Mouse (Mus musculus) heart, embryonic 16.5 days (tissue): ENCODE results near the gene Vps26a. TPM values are rescaled to one million over a fixed set of nuclear protein-coding genes. Genes with fewer than 3 reads are reported as not detected.
"Not testable (repeated sequence)": the region's sequence is repeated elsewhere in the genome, so short reads cannot be mapped to it uniquely, and the experiment has no call there.

ENCODE experiments used
- ATAC-seq: fragments of 200-750 bp; cut with Nextera tagmentation; replicated peaks from 2 replicates; pipeline ENCODE4 v1.8.0; 2017; ENCODE audit warnings: moderate number of reproducible peaks; ENCODE audit not compliant: insufficient read depth, low FRiP score; ENCODE audit errors: extremely low read depth
- H3K27ac ChIP-seq: fragments of 300-500 bp; sonication (generic); 2 replicates; pipeline ENCODE4 v1.5.1; 2014; ENCODE audit warnings: mild to moderate bottlenecking, low read length, control low read depth, moderate library complexity
- H3K27me3 ChIP-seq: fragments of 300-500 bp; sonication (generic); 2 replicates; pipeline ENCODE4 v1.6.1; 2014; ENCODE audit warnings: low read length, mixed read lengths; ENCODE audit not compliant: control insufficient read depth, insufficient read depth
- H3K36me3 ChIP-seq: fragments of 300-500 bp; sonication (generic); 2 replicates; pipeline ENCODE4 v1.6.1; 2014; ENCODE audit not compliant: control insufficient read depth, insufficient read depth
- H3K4me1 ChIP-seq: fragments of 300-500 bp; sonication (generic); 2 replicates; pipeline ENCODE4 v1.6.1; 2014; ENCODE audit warnings: low read length, mixed read lengths; ENCODE audit not compliant: control insufficient read depth, insufficient read depth
- H3K4me2 ChIP-seq: fragments of 300-500 bp; sonication (generic); 2 replicates; pipeline ENCODE4 v1.6.1; 2014; ENCODE audit warnings: low read depth, mild to moderate bottlenecking, control low read depth, low read length
- H3K4me3 ChIP-seq: fragments of 300-500 bp; sonication (generic); 2 replicates; pipeline ENCODE4 v1.5.1; 2014; ENCODE audit warnings: mild to moderate bottlenecking, control low read depth, low read length
- H3K9ac ChIP-seq: fragments of 300-500 bp; sonication (generic); 2 replicates; pipeline ENCODE4 v1.6.1; 2014; ENCODE audit warnings: low read length, control low read depth
- H3K9me3 ChIP-seq: fragments of 300-500 bp; sonication (generic); replicated peaks from 2 replicates; pipeline ENCODE4 v1.6.1; 2016; ENCODE audit warnings: low read length; ENCODE audit not compliant: control insufficient read depth
- WGBS: fragments of 180-500 bp; shearing (Covaris S2); extraction: QIAGEN DNeasy Blood & Tissue Kit; methylation state at CpG from one replicate; pipeline ENCODE4 v1.1.7; 2014; 5-methylcytosine and 5-hydroxymethylcytosine counted together
- polyA plus RNA-seq: library from polyadenylated mRNA; unstranded; fragments of >200 nt; fragmentation: Nextera tagmentation; extraction: Ambion mirVana; gene quantifications from 2 replicates; pipeline ENCODE4 v1.2.1, GENCODE M21; 2015

Vps26a gene
- polyA plus RNA-seq, 1 experiment from 2014 or later: 80.2 TPM

- H3K4me2 ChIP-seq: no peak overlapping the region
- H3K27ac ChIP-seq: no peak overlapping the region
- H3K4me1 ChIP-seq: peaks cover 2% of the 10 kb centered on the region; the same call in 1 of the 2 replicates
- no peak overlapping the region for H3K4me3 ChIP-seq
- H3K36me3 ChIP-seq: no peaks in the 10 kb centered on the region
- H3K9ac ChIP-seq: no peak overlapping the region
- no peak for ATAC-seq
- H3K27me3 ChIP-seq: no peaks in the 10 kb centered on the region
- WGBS: 63% methylated on average over 12 of the region's 12 CpGs
- H3K9me3 ChIP-seq: no peaks in the 10 kb centered on the region
These were observed 17.4 kb upstream of the Vps26a start for GRCm38 (mm10) chr10:62503836-62504628.

DNA sequence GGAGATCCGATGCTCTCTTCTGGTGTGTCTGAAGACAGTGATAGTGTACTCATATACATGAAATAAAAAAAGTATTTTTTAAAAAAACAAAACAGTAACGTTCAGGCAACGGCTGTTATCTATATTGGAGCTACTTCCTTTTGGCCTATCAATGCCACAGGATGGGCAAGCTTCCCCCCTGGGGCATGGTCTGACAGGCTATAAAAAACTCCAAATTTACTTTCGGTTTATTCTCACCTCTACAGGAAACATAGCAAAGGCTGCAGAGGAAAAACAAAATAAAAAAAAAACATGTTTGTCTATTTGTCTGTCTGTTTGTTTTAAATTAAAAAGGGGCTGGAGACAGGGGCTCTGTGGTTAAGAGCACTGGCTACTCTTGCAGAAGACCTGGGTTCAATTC, 16.7 kb upstream of the Vps26a start:
- WGBS: 40% methylated on average over 4 of the region's 4 CpGs
- H3K4me3 ChIP-seq: no peak overlapping the region

DNA sequence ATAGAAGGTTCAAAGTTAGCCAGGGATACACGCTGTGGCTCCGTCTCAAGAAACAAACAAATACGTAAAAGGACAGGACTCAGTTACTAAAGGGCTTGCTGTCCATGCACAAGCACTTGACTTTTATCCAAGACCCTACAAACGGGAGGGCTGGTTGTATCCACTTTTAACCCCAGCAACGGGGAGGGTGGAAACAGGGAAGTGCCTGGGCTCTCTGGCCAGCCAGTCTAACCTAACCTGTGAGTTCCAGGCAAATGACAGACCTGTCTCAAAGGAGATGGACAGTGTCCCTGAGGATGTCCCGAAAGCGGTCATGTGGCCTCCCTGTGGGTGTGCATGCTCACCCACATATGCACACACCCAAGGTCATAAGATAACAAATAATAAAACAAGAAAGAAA, 15.3 kb upstream of the Vps26a start:
- Histone ChIP-seq H3K9me3 (no peaks in the 10 kb centered on the region), H3K4me3 (no peak overlapping the region), H3K9ac (no peak overlapping the region), H3K36me3 (no peaks in the 10 kb centered on the region), H3K4me2 (no peak overlapping the region), H3K4me1 (no peaks in the 10 kb centered on the region; the same call in 1 of the 2 replicates), H3K27ac (no peak overlapping the region), H3K27me3 (no peaks in the 10 kb centered on the region)
- WGBS: 74% methylated on average over 7 of the region's 7 CpGs
- no peak for ATAC-seq

More for the DNA sequence above, 16.7 kb upstream of the Vps26a start:
- H3K36me3 ChIP-seq: no peaks in the 10 kb centered on the region
- H3K9me3 ChIP-seq: no peaks in the 10 kb centered on the region
- peaks cover 2% of the 10 kb centered on the region; the same call in 1 of the 2 replicates for H3K4me1 ChIP-seq
- no peak for ATAC-seq
- H3K27me3 ChIP-seq: no peaks in the 10 kb centered on the region
- no peak overlapping the region for H3K4me2 ChIP-seq
- H3K9ac ChIP-seq: no peak overlapping the region
- H3K27ac ChIP-seq: no peak overlapping the region

DNA sequence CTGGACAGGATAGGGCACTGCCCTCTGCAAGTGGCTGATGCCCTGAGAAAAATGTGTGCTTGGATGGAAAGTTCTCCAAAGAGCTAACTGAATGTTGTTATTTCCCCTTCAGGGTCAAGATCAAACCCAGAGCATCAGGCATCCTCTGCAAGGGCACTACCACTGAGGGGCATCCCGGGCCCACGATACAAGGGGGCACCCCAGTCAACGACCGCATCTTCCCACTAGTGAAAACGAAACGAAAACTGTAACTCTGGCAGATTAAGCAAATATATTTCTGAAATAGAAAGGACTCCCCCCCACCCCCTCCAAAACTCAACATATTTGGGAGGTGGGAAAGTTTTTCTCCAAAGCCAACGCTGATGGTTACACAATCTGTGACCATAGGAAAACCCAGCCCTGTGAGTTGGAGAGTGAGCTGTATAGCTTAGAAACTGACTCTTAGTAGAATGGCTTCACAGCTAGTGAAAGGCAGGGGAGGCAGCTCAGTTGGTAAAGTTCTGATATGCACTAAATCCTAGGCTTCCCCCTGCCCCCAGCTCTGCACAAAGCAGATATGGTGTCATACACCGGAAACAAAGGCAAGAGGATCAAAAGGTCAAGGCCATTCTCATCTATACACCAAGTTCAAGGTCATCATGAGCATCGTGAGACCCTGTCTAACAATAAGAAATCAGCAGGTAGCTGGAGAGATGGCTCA, 14.5 kb upstream of the Vps26a start:
- WGBS: 82% methylated on average over 9 of the region's 9 CpGs
- H3K4me2 ChIP-seq: no peak overlapping the region
- no peaks in the 10 kb centered on the region; the same call in 1 of the 2 replicates for H3K4me1 ChIP-seq
- H3K36me3 ChIP-seq: no peaks in the 10 kb centered on the region
- no peaks in the 10 kb centered on the region for H3K9me3 ChIP-seq
- ATAC-seq: no peak
- H3K9ac ChIP-seq: no peak overlapping the region
- no peak overlapping the region for H3K27ac ChIP-seq
- no peak overlapping the region for H3K4me3 ChIP-seq
- H3K27me3 ChIP-seq: no peaks in the 10 kb centered on the region

DNA sequence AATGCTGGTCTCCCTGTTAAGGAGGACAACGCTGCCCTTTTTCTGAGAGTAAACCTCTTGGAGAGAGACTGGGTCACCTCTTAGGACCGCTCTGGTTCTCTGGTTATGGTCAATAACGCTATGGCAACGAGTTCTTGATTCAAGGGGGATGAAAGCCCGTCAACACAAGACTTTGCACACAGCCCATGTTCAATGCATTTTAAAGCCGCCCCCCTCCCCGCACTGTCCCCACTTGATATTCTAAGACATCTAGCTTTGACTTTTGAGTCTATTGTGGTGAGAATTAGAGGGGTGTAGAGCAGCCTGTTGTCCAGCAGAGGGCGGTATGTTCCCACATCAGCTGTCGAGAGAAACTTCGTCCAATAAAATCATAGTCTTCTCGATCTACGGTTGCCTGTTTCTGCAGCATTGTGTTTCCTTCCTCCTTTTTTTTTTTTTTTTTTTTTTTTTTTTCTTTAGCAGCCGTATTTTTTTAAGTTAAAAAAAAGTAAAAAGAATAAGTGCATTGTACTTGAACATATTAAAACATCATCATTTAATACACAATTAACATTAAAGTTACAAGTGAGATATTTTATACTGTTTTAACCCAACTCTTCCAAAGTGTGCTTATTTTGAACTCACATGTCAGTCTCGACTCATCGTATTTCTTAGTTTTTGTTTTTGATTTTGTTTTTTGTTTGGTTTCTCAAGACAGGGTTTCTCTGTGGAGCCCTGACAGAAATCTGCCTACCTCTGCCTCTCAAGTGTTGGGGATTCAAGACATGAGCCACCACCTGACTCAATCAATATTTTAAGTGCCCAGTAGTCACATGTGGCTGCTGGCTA, 13.7 kb upstream of the Vps26a start:
- 21% methylated on average over 15 of the region's 15 CpGs for WGBS
- ATAC-seq: peak; percentile 63; the same call in 1 of the 2 replicates
- Histone ChIP-seq H3K27ac (no peak overlapping the region), H3K36me3 (no peaks in the 10 kb centered on the region), H3K4me3 (no peak overlapping the region), H3K9me3 (no peaks in the 10 kb centered on the region), H3K27me3 (no peaks in the 10 kb centered on the region), H3K4me1 (no peaks in the 10 kb centered on the region; the same call in 1 of the 2 replicates), H3K9ac (no peak overlapping the region), H3K4me2 (no peak overlapping the region)

GRCm38 (mm10) chr10:62491681-62492080, 5.1 kb upstream of the Vps26a start:
- H3K9ac ChIP-seq, H3K4me2 ChIP-seq, H3K36me3 ChIP-seq, H3K4me3 ChIP-seq, H3K9me3 ChIP-seq, H3K27me3 ChIP-seq, H3K27ac ChIP-seq, ATAC-seq, H3K4me1 ChIP-seq: not testable (repeated sequence)
- WGBS: 75% methylated on average over 3 of the region's 3 CpGs

DNA sequence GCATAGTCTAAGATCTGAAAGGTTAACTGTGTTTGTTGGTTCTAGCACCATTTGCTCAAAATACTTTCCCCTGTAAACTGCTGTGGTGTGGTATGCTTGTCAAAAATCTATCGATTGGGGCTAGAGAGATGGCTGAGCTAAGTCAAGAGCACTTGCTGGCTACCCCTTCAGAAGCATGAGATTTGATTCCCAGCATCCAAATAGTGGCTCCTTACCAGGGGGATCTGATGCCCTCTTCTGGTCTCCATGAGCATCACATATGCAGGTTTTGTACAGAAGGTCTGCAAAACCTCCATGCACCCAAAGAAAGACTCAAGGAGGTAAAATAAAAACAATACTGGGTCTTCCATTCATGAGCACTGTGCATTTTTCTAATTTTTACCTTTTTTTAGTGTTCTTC, 1.7 kb upstream of the Vps26a start:
- Histone ChIP-seq H3K4me2 (no peak overlapping the region), H3K27ac (no peak overlapping the region), H3K27me3 (no peaks in the 10 kb centered on the region), H3K4me3 (no peak overlapping the region), H3K36me3 (no peaks in the 10 kb centered on the region), H3K9me3 (no peaks in the 10 kb centered on the region), H3K4me1 (peaks cover 7% of the 10 kb centered on the region; the same call in 1 of the 2 replicates), H3K9ac (no peak overlapping the region)
- no peak for ATAC-seq
- 22% methylated on average over 1 of the region's 1 CpGs for WGBS

GRCm38 (mm10) chr10:62485878-62486582, 575 bp downstream of the Vps26a start:
- Histone ChIP-seq H3K27me3 (no peaks in the 10 kb centered on the region), H3K4me2 (peak overlapping the region; percentile 85), H3K9ac (peak overlapping the region; percentile 93), H3K27ac (peak overlapping the region; percentile 82), H3K36me3 (no peaks in the 10 kb centered on the region), H3K9me3 (no peaks in the 10 kb centered on the region), H3K4me1 (peaks cover 7% of the 10 kb centered on the region; the same call in 1 of the 2 replicates), H3K4me3 (peak overlapping the region; percentile 93)
- peak; percentile 62 for ATAC-seq
- WGBS: under 1% methylated on average over 39 of the region's 48 CpGs
